Mouse (Mus musculus): ENCODE data around the gene Rgs6. TPM values are rescaled to one million over a fixed set of nuclear protein-coding genes. Genes with fewer than 3 reads are reported as not detected.

The Rgs6 gene
- polyA plus RNA-seq, 1 experiment from 2014 or later: 1.2 TPM

DNA sequence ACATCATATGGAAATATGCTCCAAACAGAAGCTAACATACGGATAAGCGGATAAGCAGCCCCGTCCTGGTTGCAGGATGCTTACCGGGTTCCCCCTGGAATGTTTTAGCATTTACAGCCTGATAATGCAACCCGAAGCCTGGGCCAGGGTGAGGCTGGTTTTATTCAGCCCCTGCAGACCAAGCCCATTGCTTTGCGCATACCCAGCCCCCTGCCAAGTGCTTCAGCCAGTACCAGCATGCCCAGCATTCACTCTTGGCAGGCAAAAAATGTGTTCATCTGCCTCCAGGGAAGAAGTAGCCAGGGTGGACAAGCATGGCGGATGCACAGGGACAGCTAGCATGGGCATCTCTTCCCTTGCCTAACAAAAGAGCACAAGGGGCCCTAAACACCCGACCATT is 619.9 kb downstream of the Rgs6 start:
- H3K36me3 ChIP-seq (ENCODE audit: control insufficient read depth, insufficient read depth): no peaks in the 10 kb centered on the region
- no peak for ATAC-seq
- no peaks in the 10 kb centered on the region for H3K4me1 ChIP-seq (replicated peaks; ENCODE audit: control insufficient read depth, insufficient read depth, low read length)
- no peak overlapping the region for H3K9ac ChIP-seq (ENCODE audit: low read depth, low read length)
- TF ChIP-seq CTCF (IDR thresholded peaks at IDR 0.05; ENCODE audit: low read depth): no peak
- 65% methylated on average over 8 of the region's 8 CpGs for WGBS
- no peak overlapping the region for H3K27ac ChIP-seq (ENCODE audit: low read depth, low read length)
- no peak overlapping the region for H3K4me2 ChIP-seq (replicated peaks; ENCODE audit: low read depth)
- no peaks in the 10 kb centered on the region for H3K27me3 ChIP-seq (replicated peaks; ENCODE audit: control insufficient read depth, insufficient read depth, low read length)
- H3K4me3 ChIP-seq (ENCODE audit: low read depth, low read length): no peak overlapping the region
- H3K9me3 ChIP-seq (ENCODE audit: control insufficient read depth): no peaks in the 10 kb centered on the region

DNA sequence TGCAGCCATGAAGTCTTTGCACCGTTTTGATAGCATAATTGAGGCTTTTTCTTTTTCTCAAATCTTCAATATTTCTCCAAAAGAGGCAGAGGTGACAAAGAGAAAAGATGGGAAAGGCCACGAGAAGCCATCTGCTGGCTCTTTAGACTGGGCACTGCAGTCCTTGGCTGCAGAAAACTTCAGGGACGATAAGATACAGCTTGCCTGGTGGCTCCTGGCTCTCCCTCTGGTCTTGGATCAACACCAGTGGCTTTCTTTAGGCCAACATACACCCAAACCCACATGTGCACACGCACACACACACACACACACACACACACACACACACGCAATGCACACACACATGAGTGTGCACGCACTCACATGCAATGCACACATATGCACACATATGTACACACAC is 620.7 kb downstream of the Rgs6 start:
- H3K4me1 ChIP-seq (replicated peaks; ENCODE audit: control insufficient read depth, insufficient read depth, low read length): no peaks in the 10 kb centered on the region
- no peak overlapping the region for H3K27ac ChIP-seq (ENCODE audit: low read depth, low read length)
- no peaks in the 10 kb centered on the region for H3K27me3 ChIP-seq (replicated peaks; ENCODE audit: control insufficient read depth, insufficient read depth, low read length)
- H3K36me3 ChIP-seq (ENCODE audit: control insufficient read depth, insufficient read depth): no peaks in the 10 kb centered on the region
- no peak overlapping the region for H3K4me2 ChIP-seq (replicated peaks; ENCODE audit: low read depth)
- H3K9me3 ChIP-seq (ENCODE audit: control insufficient read depth): no peaks in the 10 kb centered on the region
- ATAC-seq: no peak
- no peak overlapping the region for H3K4me3 ChIP-seq (ENCODE audit: low read depth, low read length)
- no peak overlapping the region for H3K9ac ChIP-seq (ENCODE audit: low read depth, low read length)
- TF ChIP-seq CTCF (IDR thresholded peaks at IDR 0.05; ENCODE audit: low read depth): no peak
- 68% methylated on average over 6 of the region's 6 CpGs for WGBS

DNA sequence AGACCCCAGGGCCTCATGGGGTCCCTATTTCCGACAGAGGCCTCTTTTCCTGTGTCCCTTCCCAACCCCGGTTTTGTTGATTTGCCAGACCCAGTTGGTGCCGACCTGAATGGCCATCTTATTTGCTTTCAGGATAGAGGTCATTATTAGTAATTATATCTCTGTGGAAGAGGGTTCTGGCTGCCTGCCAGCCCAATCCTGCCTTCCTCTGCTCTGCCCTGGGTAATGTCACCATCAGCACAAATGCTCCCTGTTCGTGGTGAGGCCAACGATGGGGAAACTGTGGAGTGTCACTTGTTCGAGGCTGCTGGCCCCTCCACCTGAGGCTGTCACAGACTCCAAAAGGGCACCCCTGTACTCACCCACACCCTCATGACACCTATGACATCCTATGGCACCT is 621.4 kb downstream of the Rgs6 start:
- Histone ChIP-seq H3K4me3 (ENCODE audit: low read depth, low read length) (no peak overlapping the region), H3K9ac (ENCODE audit: low read depth, low read length) (no peak overlapping the region)

DNA sequence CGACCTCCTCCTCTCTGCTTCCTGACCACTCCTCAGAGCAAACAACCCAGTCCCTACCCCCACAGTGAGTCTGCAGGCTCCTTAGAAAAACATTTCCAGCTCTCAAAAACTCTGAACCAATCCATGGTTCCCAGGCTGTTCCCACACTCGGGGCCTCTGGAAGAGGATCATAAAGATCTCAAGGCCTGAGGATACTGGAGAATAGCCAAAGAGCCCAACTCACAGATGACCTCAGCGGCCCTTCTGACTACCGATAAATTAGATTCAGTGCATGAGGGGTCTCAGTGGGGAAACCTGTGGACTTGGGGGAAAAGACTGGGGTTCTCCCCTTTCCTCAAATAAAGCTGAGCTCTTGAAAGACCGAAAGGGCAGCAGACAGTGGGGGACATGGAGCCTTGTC is 622.2 kb downstream of the Rgs6 start:
- no peaks in the 10 kb centered on the region for H3K27me3 ChIP-seq (replicated peaks; ENCODE audit: control insufficient read depth, insufficient read depth, low read length)
- H3K9me3 ChIP-seq (ENCODE audit: control insufficient read depth): no peaks in the 10 kb centered on the region
- no peak overlapping the region for H3K4me2 ChIP-seq (replicated peaks; ENCODE audit: low read depth)
- WGBS: 55% methylated on average over 5 of the region's 5 CpGs
- no peak overlapping the region for H3K9ac ChIP-seq (ENCODE audit: low read depth, low read length)
- H3K36me3 ChIP-seq (ENCODE audit: control insufficient read depth, insufficient read depth): no peaks in the 10 kb centered on the region
- no peak for TF ChIP-seq CTCF (IDR thresholded peaks at IDR 0.05; ENCODE audit: low read depth)
- no peaks in the 10 kb centered on the region for H3K4me1 ChIP-seq (replicated peaks; ENCODE audit: control insufficient read depth, insufficient read depth, low read length)
- no peak overlapping the region for H3K27ac ChIP-seq (ENCODE audit: low read depth, low read length)
- no peak for ATAC-seq
- H3K4me3 ChIP-seq (ENCODE audit: low read depth, low read length): no peak overlapping the region

More for the DNA sequence above, 621.4 kb downstream of the Rgs6 start:
- Histone ChIP-seq H3K4me2 (replicated peaks; ENCODE audit: low read depth) (no peak overlapping the region), H3K27me3 (replicated peaks; ENCODE audit: control insufficient read depth, insufficient read depth, low read length) (no peaks in the 10 kb centered on the region), H3K9me3 (ENCODE audit: control insufficient read depth) (no peaks in the 10 kb centered on the region), H3K27ac (ENCODE audit: low read depth, low read length) (no peak overlapping the region), H3K4me1 (replicated peaks; ENCODE audit: control insufficient read depth, insufficient read depth, low read length) (no peaks in the 10 kb centered on the region), H3K36me3 (ENCODE audit: control insufficient read depth, insufficient read depth) (no peaks in the 10 kb centered on the region)
- 21% methylated on average over 6 of the region's 6 CpGs for WGBS
- TF ChIP-seq CTCF (IDR thresholded peaks at IDR 0.05; ENCODE audit: low read depth): no peak
- no peak for ATAC-seq

DNA sequence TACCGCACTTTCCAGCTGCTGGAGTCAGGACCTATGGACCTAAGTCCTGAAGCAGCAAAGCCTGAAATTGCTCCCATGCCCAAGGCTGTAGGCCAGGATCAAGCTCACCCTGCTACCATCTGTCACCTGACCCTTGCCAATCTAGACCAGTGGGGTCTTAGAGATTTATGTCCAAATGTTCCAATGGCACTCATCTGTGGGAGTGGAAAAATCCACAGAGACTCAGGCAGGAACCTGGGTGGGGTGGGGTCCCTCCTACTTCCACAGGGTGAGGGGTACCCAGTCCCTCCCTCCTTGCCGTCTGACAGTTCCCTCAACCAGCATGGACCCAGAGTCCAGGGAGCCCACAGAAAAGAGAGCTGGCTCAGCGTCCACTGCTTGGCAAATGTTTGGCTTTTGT is 622.6 kb downstream of the Rgs6 start:
- WGBS: 76% methylated on average over 3 of the region's 3 CpGs
- Histone ChIP-seq H3K4me1 (replicated peaks; ENCODE audit: control insufficient read depth, insufficient read depth, low read length) (no peaks in the 10 kb centered on the region), H3K4me3 (ENCODE audit: low read depth, low read length) (no peak overlapping the region), H3K9me3 (ENCODE audit: control insufficient read depth) (no peaks in the 10 kb centered on the region), H3K36me3 (ENCODE audit: control insufficient read depth, insufficient read depth) (no peaks in the 10 kb centered on the region), H3K27me3 (replicated peaks; ENCODE audit: control insufficient read depth, insufficient read depth, low read length) (no peaks in the 10 kb centered on the region), H3K9ac (ENCODE audit: low read depth, low read length) (no peak overlapping the region), H3K27ac (ENCODE audit: low read depth, low read length) (no peak overlapping the region), H3K4me2 (replicated peaks; ENCODE audit: low read depth) (no peak overlapping the region)
- no peak for TF ChIP-seq CTCF (IDR thresholded peaks at IDR 0.05; ENCODE audit: low read depth)
- ATAC-seq: no peak

DNA sequence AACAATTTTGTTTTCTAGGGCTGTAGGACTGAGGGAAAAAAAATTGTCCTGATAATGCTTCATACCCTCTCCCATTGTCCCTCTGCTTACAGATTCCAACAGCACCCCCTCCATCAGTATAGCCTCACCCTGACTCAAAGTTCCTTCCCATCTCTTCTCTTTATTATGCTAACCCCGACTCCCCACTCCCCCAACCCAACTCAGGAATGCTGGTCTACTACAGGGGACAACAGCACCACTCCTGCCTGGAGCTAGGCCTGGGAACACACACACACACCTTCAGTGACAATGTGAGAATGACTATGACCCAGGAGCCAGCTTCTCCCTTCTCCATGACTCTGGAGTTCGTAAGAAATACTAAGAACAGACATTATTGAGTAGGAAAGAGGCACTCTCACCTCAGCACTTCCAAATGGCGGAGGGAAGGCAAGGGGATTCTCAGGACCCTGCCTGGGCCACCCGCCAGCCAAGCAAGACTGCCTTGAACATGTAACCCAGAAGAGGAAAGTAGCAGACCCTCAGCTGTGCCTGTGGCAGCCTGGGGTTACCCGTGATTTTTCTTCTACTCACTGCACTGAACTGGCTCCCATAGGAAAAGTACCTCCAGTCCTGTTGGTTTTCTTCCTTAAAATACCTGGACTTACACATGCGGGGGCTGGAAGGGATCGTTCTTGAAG is 623.2 kb downstream of the Rgs6 start:
- no peak overlapping the region for H3K27ac ChIP-seq (ENCODE audit: low read depth, low read length)
- H3K9ac ChIP-seq (ENCODE audit: low read depth, low read length): no peak overlapping the region
- no peaks in the 10 kb centered on the region for H3K9me3 ChIP-seq (ENCODE audit: control insufficient read depth)
- no peak overlapping the region for H3K4me2 ChIP-seq (replicated peaks; ENCODE audit: low read depth)
- TF ChIP-seq CTCF (IDR thresholded peaks at IDR 0.05; ENCODE audit: low read depth): no peak
- no peak overlapping the region for H3K4me3 ChIP-seq (ENCODE audit: low read depth, low read length)
- no peaks in the 10 kb centered on the region for H3K27me3 ChIP-seq (replicated peaks; ENCODE audit: control insufficient read depth, insufficient read depth, low read length)
- no peaks in the 10 kb centered on the region for H3K36me3 ChIP-seq (ENCODE audit: control insufficient read depth, insufficient read depth)
- 81% methylated on average over 7 of the region's 7 CpGs for WGBS
- no peak for ATAC-seq
- H3K4me1 ChIP-seq (replicated peaks; ENCODE audit: control insufficient read depth, insufficient read depth, low read length): no peaks in the 10 kb centered on the region
